Mouse (Mus musculus) adrenal gland (tissue): ENCODE results near the gene Stt3b.

Experiments
- intact Hi-C: fragments of 180-260 bp; cut with DNase I; formaldehyde crosslinking; loops from one replicate; pipeline ENCODE4 v1.15.1; 2025

Gene Stt3b

GRCm38 (mm10) chr9:115318621-115319375 is 8.6 kb upstream of the Stt3b start:
- intact Hi-C loops = no loop called here

GRCm38 (mm10) chr9:115317049-115317448 is 6.8 kb upstream of the Stt3b start:
- intact Hi-C loops = no loop called here

GRCm38 (mm10) chr9:115314556-115314955 is 4.3 kb upstream of the Stt3b start:
- intact Hi-C loops = no loop called here

- intact Hi-C loops = no loop called here
Measured at GRCm38 (mm10) chr9:115313830-115314229, 3.6 kb upstream of the Stt3b start.

- intact Hi-C loops = no loop called here
Measured at GRCm38 (mm10) chr9:115311223-115311520, 951 bp upstream of the Stt3b start.

- intact Hi-C loops = loop anchor here (10.0 kb wide), 1 partner anchor 395 kb away; no protein-coding TSS in a partner anchor
Measured at GRCm38 (mm10) chr9:115309977-115310345, 260 bp downstream of the Stt3b start.

- intact Hi-C loops = loop anchor here (10.0 kb wide), 1 partner anchor 395 kb away; no protein-coding TSS in a partner anchor
Measured at GRCm38 (mm10) chr9:115309381-115309971, 745 bp downstream of the Stt3b start.

- intact Hi-C loops = loop anchor here (10.0 kb wide), 1 partner anchor 396 kb away; no protein-coding TSS in a partner anchor
Measured at GRCm38 (mm10) chr9:115308941-115309380, 1.3 kb downstream of the Stt3b start.

GRCm38 (mm10) chr9:115308401-115308800 is 1.8 kb downstream of the Stt3b start:
- intact Hi-C loops = loop anchor here (10.0 kb wide), 1 partner anchor 396 kb away; no protein-coding TSS in a partner anchor

GRCm38 (mm10) chr9:115306202-115306601 is 4.0 kb downstream of the Stt3b start:
- intact Hi-C loops = loop anchor here (10.0 kb wide), 1 partner anchor 399 kb away; no protein-coding TSS in a partner anchor

GRCm38 (mm10) chr9:115304149-115304548 is 6.1 kb downstream of the Stt3b start:
- intact Hi-C loops = loop anchor here (10.0 kb wide), 1 partner anchor 401 kb away; no protein-coding TSS in a partner anchor

GRCm38 (mm10) chr9:115301593-115301992 is 8.6 kb downstream of the Stt3b start:
- intact Hi-C loops = loop anchor here (10.0 kb wide), 1 partner anchor 403 kb away; no protein-coding TSS in a partner anchor

GRCm38 (mm10) chr9:115301002-115301579 is 9.1 kb downstream of the Stt3b start:
- intact Hi-C loops = loop anchor here (10.0 kb wide), 1 partner anchor 404 kb away; no protein-coding TSS in a partner anchor

- intact Hi-C loops = no loop called here
Measured at GRCm38 (mm10) chr9:115296738-115297137, 13.5 kb downstream of the Stt3b start.

- intact Hi-C loops = no loop called here
Measured at GRCm38 (mm10) chr9:115293920-115294594, 16.2 kb downstream of the Stt3b start.

GRCm38 (mm10) chr9:115287774-115288434 is 22.3 kb downstream of the Stt3b start:
- intact Hi-C loops = no loop called here

- intact Hi-C loops = no loop called here
Measured at GRCm38 (mm10) chr9:115284385-115284784, 25.8 kb downstream of the Stt3b start.

- intact Hi-C loops = no loop called here
Measured at GRCm38 (mm10) chr9:115283403-115283802, 26.8 kb downstream of the Stt3b start.

GRCm38 (mm10) chr9:115278641-115279040 is 31.6 kb downstream of the Stt3b start:
- intact Hi-C loops = no loop called here

GRCm38 (mm10) chr9:115274806-115275205 is 35.4 kb downstream of the Stt3b start:
- intact Hi-C loops = no loop called here

GRCm38 (mm10) chr9:115273095-115273649 is 37.0 kb downstream of the Stt3b start:
- intact Hi-C loops = no loop called here
